Mouse (Mus musculus): ENCODE measurements around the gene Slc23a4.

The Slc23a4 gene

GRCm38 (mm10) chr6:34907121-34907614 is 81.0 kb downstream of the Slc23a4 start:
- ChIA-PET POLR2A (interaction anchor here in 3 of 4 experiments (0.6 to 1.4 kb wide), 4 partner anchors 9 to 49 kb away, joined by 3 read pairs; no protein-coding TSS in a partner anchor), CTCF (no interaction called here)

GRCm38 (mm10) chr6:34906661-34907060 is 81.5 kb downstream of the Slc23a4 start:
- ChIA-PET POLR2A (interaction anchor here in 1 of 4 experiments (0.8 to 1.4 kb wide), 2 partner anchors 8 to 16 kb away, joined by 3 read pairs; no protein-coding TSS in a partner anchor), CTCF (interaction anchor here in 1 of 4 experiments (2.0 kb wide), 1 partner anchor 29 kb away, joined by 4 read pairs; the partner anchor contains the start of gene Cyren)

GRCm38 (mm10) chr6:34906125-34906524 is 82.1 kb downstream of the Slc23a4 start:
- ChIA-PET CTCF (interaction anchor here in 2 of 4 experiments (0.8 to 2.0 kb wide), 2 partner anchors 10 to 28 kb away, joined by 4 read pairs; partner anchors contain the start of gene Cyren (in 1 of the 2)), POLR2A (interaction anchor here in 2 of 4 experiments (1.6 to 2.2 kb wide), 2 partner anchors 14 to 28 kb away, joined by 3 to 5 read pairs; partner anchors contain the start of genes Cyren (in 1 of the 2) and Stra8 (in 1 of the 2))

- POLR2A ChIA-PET, result interaction anchor here in 1 of 4 experiments (0.5 to 2.2 kb wide), 2 partner anchors 15 to 347 kb away, joined by 3 to 5 read pairs; partner anchors contain the start of gene Stra8
Observed at GRCm38 (mm10) chr6:34904361-34904760, 83.8 kb downstream of the Slc23a4 start.

GRCm38 (mm10) chr6:34903851-34904250 is 84.4 kb downstream of the Slc23a4 start:
- ChIA-PET CTCF (no interaction called here), POLR2A (interaction anchor here in 1 of 4 experiments (0.5 kb wide), 1 partner anchor 347 kb away, joined by 3 read pairs; no protein-coding TSS in a partner anchor)

More at GRCm38 (mm10) chr6:34904361-34904760, 83.8 kb downstream of the Slc23a4 start:
- CTCF ChIA-PET, result no interaction called here

GRCm38 (mm10) chr6:34903441-34903840 is 84.8 kb downstream of the Slc23a4 start:
- POLR2A ChIA-PET, result no interaction called here
- CTCF ChIA-PET, result no interaction called here

GRCm38 (mm10) chr6:34902578-34902977 is 85.6 kb downstream of the Slc23a4 start:
- ChIA-PET CTCF (interaction anchor here in 1 of 4 experiments (1.1 kb wide), 1 partner anchor 25 kb away, joined by 3 read pairs; the partner anchor contains the start of gene Cyren), POLR2A (interaction anchor here in 3 of 4 experiments (0.8 to 2.2 kb wide), 5 partner anchors 8 to 44 kb away, joined by 3 to 7 read pairs (median 3); partner anchors contain the start of gene Wdr91 (in 2 of the 3))

GRCm38 (mm10) chr6:34901911-34902444 is 86.2 kb downstream of the Slc23a4 start:
- ChIA-PET POLR2A (interaction anchor here in 3 of 4 experiments (0.8 to 2.2 kb wide), 8 partner anchors 9 to 427 kb away, joined by 3 to 7 read pairs (median 4); partner anchors contain the start of genes Wdr91 (in 2 of the 3), Bpgm (in 1 of the 3) and Cyren (in 1 of the 3)), CTCF (interaction anchor here in 1 of 4 experiments (1.1 kb wide), 1 partner anchor 24 kb away, joined by 3 read pairs; the partner anchor contains the start of gene Cyren)

- CTCF ChIA-PET, result no interaction called here
- POLR2A ChIA-PET, result interaction anchor here (0.6 to 2.2 kb wide), 6 partner anchors 8 to 112 kb away, joined by 3 to 7 read pairs (median 3); partner anchors contain the start of genes Cyren (in 1 of the 4), Stra8 (in 1 of the 4), Tmem140 (in 1 of the 4) and Wdr91 (in 1 of the 4)
Observed at GRCm38 (mm10) chr6:34900990-34901389, 87.2 kb downstream of the Slc23a4 start.

- ChIA-PET CTCF (no interaction called here), POLR2A (interaction anchor here in 1 of 4 experiments (1.2 to 1.4 kb wide), 2 partner anchors 9 to 20 kb away, joined by 3 read pairs; no protein-coding TSS in a partner anchor)
Observed at GRCm38 (mm10) chr6:34899127-34899526, 89.1 kb downstream of the Slc23a4 start.

GRCm38 (mm10) chr6:34896168-34896780 is 91.9 kb downstream of the Slc23a4 start:
- CTCF ChIA-PET, result interaction anchor here in 1 of 4 experiments (0.8 to 0.9 kb wide), 2 partner anchors 9 to 422 kb away, joined by 3 to 4 read pairs; no protein-coding TSS in a partner anchor
- POLR2A ChIA-PET, result interaction anchor here in 2 of 4 experiments (0.6 to 1.2 kb wide), 3 partner anchors 9 to 56 kb away, joined by 3 to 5 read pairs (median 3); no protein-coding TSS in a partner anchor

- CTCF ChIA-PET, result interaction anchor here in 1 of 4 experiments (0.8 to 0.9 kb wide), 3 partner anchors 10 to 422 kb away, joined by 3 to 4 read pairs (median 3); no protein-coding TSS in a partner anchor
- POLR2A ChIA-PET, result interaction anchor here in 2 of 4 experiments (1.0 to 6.3 kb wide), 5 partner anchors 9 to 32 kb away, joined by 3 to 29 read pairs (median 4); partner anchors contain the start of genes Wdr91 (in 2 of the 2) and Cyren (in 1 of the 2)
Observed at GRCm38 (mm10) chr6:34895569-34895968, 92.6 kb downstream of the Slc23a4 start.

All from embryonic stem cell, embryonic (primary cell).